Mouse (Mus musculus) testis, adult 2 months (tissue): Measurements from ENCODE around the gene Htr2a.

Source experiments
- CTCF ChIP-seq: fragments of 200-500 bp; IDR thresholded peaks from 2 replicates; pipeline ENCODE4 v1.5.1; 2012; ENCODE audit warnings: low read depth, mild to moderate bottlenecking, inconsistent platforms, low read length, moderate library complexity; ENCODE audit not compliant: control insufficient read depth, insufficient read depth, insufficient replicate concordance
- POLR2A ChIP-seq: fragments of 200-500 bp; IDR thresholded peaks from 2 replicates; pipeline ENCODE4 v1.6.1; 2012; ENCODE audit warnings: low read depth, mild to moderate bottlenecking, inconsistent platforms, low read length, moderate library complexity; ENCODE audit not compliant: control insufficient read depth

DNA sequence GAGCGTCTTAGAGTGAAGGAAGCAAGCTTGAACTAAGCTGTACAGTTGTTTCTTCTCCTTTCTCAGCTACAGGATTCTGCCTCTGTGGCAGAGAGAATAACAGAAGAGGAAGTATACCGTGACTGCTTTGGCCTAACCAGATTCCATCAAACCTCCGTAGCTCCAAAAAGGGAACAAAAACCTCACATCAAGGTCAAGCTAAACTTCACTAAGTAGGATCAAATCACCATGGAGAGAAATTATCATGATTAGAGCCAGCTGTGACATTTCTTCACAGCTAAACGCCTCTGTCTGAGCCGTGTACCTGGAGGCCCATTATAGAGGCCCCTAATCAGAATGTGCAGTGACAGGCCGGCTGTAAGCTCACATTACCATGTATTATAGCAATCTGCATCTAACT is 63.3 kb downstream of the Htr2a start:
- no peak for TF ChIP-seq POLR2A
- no peak for TF ChIP-seq CTCF
